In the genomic region with DNA sequence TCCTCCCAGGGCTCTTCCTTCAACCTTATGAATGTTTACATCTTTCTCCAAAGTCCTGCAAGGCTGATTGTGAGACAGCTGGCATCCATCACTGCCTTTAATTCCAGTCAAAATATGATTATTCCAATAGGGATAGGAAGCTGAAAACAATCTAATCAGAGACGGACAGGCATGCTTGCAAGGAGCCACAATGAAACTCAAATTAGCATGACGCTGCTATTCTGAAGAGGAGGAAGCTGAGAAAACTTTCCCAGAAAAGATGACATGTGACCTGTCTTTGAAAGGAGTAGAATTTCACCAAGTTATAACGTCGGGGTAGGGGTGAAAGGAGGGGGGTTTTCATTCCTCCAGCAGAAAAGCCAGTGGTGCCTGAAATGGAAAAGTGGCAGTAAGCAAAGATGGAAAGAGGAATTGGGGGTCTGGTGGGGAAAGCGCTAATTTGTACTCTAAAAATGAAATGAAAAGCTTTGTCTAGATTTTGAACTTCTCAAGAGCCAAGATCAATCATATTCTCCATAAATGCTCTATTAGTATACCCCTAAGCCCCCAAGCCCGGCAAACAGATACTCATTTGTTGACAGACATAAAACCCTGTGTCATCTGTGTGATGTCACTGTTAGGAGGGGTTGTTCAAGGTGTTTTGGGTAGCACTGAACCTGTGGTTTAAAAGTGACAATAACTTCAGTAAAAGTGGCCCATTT, we compare ENCODE assay signal across 7 mouse cellular contexts. TPM values are rescaled to one million over a fixed set of nuclear protein-coding genes. Genes with fewer than 3 reads are reported as not detected.
DNase-seq lines count a peak whose midpoint lies in the region; ATAC-seq and TF ChIP-seq lines count a peak whose summit lies in the region.

No protein-coding gene starts in this region.

- H3K9ac ChIP-seq in forebrain, embryonic 13.5 days, result peak overlapping the region; percentile 83
- H3K9ac ChIP-seq in liver, embryonic 14.5 days (replicated peaks), result no peak overlapping the region

- WGBS in forebrain, embryonic 13.5 days, result 13% methylated on average over 6 of the region's 6 CpGs
- 21% methylated on average over 6 of the region's 6 CpGs for WGBS in liver, embryonic 14.5 days (ENCODE audit: insufficient replicate concordance)

- ATAC-seq in forebrain, embryonic 13.5 days, result peak; percentile 17; the same call in 1 of the 2 replicates
- no peak for ATAC-seq in liver, embryonic 14.5 days (ENCODE audit: insufficient read depth)

- TF ChIP-seq CTCF in liver, embryonic 14.5 days (IDR thresholded peaks at IDR 0.05; ENCODE audit: low read depth), result no peak

- no peaks in the 10 kb centered on the region for H3K9me3 ChIP-seq in forebrain, embryonic 13.5 days (replicated peaks)
- no peaks in the 10 kb centered on the region for H3K9me3 ChIP-seq in liver, embryonic 14.5 days (ENCODE audit: control insufficient read depth, low read length)

- no peak for TF ChIP-seq EP300 in liver, embryonic 14.5 days (IDR thresholded peaks at IDR 0.05; ENCODE audit: low read depth)

- H3K27me3 ChIP-seq in forebrain, embryonic 13.5 days, result no peaks in the 10 kb centered on the region
- peaks cover 22% of the 10 kb centered on the region for H3K27me3 ChIP-seq in liver, embryonic 14.5 days (ENCODE audit: control insufficient read depth, insufficient read depth, low read length)

- H3K4me2 ChIP-seq in forebrain, embryonic 13.5 days, result peak overlapping the region; percentile 70
- peak overlapping the region; percentile 69 for H3K4me2 ChIP-seq in liver, embryonic 14.5 days (ENCODE audit: low read depth)

- peak overlapping the region; percentile 91; the same call in 1 of the 2 replicates for H3K27ac ChIP-seq in forebrain, embryonic 13.5 days
- H3K27ac ChIP-seq in liver, embryonic 14.5 days, result no peak overlapping the region

- H3K4me1 ChIP-seq in forebrain, embryonic 13.5 days, result peaks cover 28% of the 10 kb centered on the region
- peaks cover 0 to 5% of the 10 kb centered on the region in 2 experiments; a peak in 1 of 4 replicates for H3K4me1 ChIP-seq in liver, embryonic 14.5 days (replicated peaks; ENCODE audit: control insufficient read depth in 2 of 2, insufficient read depth in 2 of 2, low read length in 1 of 2)

- H3K36me3 ChIP-seq in forebrain, embryonic 13.5 days (ENCODE audit: poor library complexity, severe bottlenecking), result peaks cover 8% of the 10 kb centered on the region; the same call in 1 of the 2 replicates
- H3K36me3 ChIP-seq in liver, embryonic 14.5 days (replicated peaks; ENCODE audit: control insufficient read depth, insufficient read depth, low read depth), result no peaks in the 10 kb centered on the region

- DNase-seq in retina, embryonic 14.5 days (ENCODE audit: low spot score), result peak; percentile 5
- no peak for DNase-seq in retina, postnatal 1 day
- no peak for DNase-seq in liver, embryonic 14.5 days (ENCODE audit: low read depth in 3 of 3, low spot score in 3 of 3)
- DNase-seq in urinary bladder, postnatal 25 days (ENCODE audit: low spot score), result no peak
- no peak for DNase-seq in cerebellum, adult 9-10 months
- no peak for DNase-seq in frontal cortex, adult 2 months (ENCODE audit: extremely low spot score in 1 of 2, low spot score in 1 of 2)

- peak overlapping the region; percentile 75 for H3K4me3 ChIP-seq in forebrain, embryonic 13.5 days
- H3K4me3 ChIP-seq in liver, embryonic 14.5 days (ENCODE audit: insufficient read depth in 1 of 2, low read depth in 2 of 2, low read length in 2 of 2), result peak overlapping the region in 1 of 2 experiments; percentile 70; a peak in 2 of 4 replicates

RNA-seq across cellular contexts. Expression of gene Tcp11l1, which starts 1.1 kb away (rescaled TPM):
- 66.0 and 66.1 TPM in 2 replicates for polyA plus RNA-seq in forebrain, embryonic 13.5 days (2015; fragmentation: Nextera tagmentation; extraction: Ambion mirVana)
- 1.0 and 2.5 TPM in 2 replicates for polyA plus RNA-seq in liver, embryonic 14.5 days (2012; rRNA removed)
- 5.0 and 5.2 TPM in 2 replicates for polyA plus RNA-seq in liver, embryonic 14.5 days (2014; fragmentation: Nextera tagmentation; extraction: Ambion mirVana)
- 14.6 and 17.5 TPM in 2 replicates for polyA plus RNA-seq in frontal cortex, adult 2 months (2012; rRNA removed)

RNA-seq across cellular contexts. Expression of gene Pin1rt1, which starts 5.4 kb away (rescaled TPM):
- not detected in 2 replicates for polyA plus RNA-seq in forebrain, embryonic 13.5 days (2015; fragmentation: Nextera tagmentation; extraction: Ambion mirVana)
- polyA plus RNA-seq in liver, embryonic 14.5 days (2012; rRNA removed), result not detected in 2 replicates
- polyA plus RNA-seq in liver, embryonic 14.5 days (2014; fragmentation: Nextera tagmentation; extraction: Ambion mirVana), result not detected in 2 replicates
- not detected in 2 replicates for polyA plus RNA-seq in frontal cortex, adult 2 months (2012; rRNA removed)

RNA-seq across cellular contexts. Expression of gene Depdc7, which starts 31.9 kb away (rescaled TPM):
- polyA plus RNA-seq in forebrain, embryonic 13.5 days (2015; fragmentation: Nextera tagmentation; extraction: Ambion mirVana), result 5.1 TPM in 2 replicates
- 3.9 and 5.7 TPM in 2 replicates for polyA plus RNA-seq in liver, embryonic 14.5 days (2012; rRNA removed)
- polyA plus RNA-seq in liver, embryonic 14.5 days (2014; fragmentation: Nextera tagmentation; extraction: Ambion mirVana), result 9.5 and 9.8 TPM in 2 replicates
- polyA plus RNA-seq in frontal cortex, adult 2 months (2012; rRNA removed), result 1.5 and 1.8 TPM in 2 replicates
